In the genomic region with DNA sequence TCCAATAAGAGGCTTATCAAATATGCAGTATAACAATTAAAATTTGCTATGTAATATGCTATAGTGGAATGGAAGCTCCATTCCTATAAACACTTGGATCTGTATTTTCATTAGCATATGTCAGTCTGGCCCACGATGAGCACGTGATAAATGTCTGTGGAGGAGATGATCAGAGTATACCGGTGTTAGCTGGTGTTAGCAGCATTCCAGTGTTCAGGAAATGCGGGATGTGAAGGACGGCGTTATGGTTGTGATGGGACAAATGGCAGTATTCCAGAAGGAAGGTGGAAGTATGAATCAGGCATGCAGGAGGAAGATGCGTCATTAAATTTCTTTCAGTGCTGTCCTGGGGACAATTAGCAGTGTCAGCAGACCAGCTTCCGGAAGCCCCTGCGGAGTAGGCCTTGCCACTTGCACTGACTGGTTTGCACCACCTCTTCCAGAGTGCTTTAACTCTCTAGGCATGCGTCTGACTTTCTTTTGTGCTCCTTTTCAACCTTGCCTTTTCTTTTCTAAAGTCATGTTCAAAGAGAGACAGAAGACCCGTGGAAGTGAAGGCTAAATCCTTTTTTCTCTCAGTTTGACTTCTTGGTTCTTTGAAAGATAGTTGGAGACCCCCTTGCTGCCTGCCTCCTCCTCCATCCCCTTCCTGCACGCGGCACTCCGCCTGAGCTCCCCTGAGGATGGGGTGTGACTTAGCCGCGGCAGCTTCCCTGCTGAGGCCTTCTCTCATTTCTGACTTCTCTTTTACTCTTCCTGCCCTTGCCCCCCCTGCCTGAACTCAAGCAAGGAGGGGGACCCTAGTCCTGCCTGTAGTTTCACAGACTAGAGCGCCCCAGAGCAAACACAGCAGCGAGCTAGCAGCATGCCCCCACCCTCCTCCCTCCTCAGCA, we compare ENCODE assay signal across 8 mouse cellular contexts.
DNase-seq lines count a peak whose midpoint lies in the region; ATAC-seq and TF ChIP-seq lines count a peak whose summit lies in the region.

No protein-coding gene starts in this region.

- H3K27ac ChIP-seq in lung, embryonic 15.5 days, result peak overlapping the region; percentile 27; the same call in 1 of the 2 replicates
- peak overlapping the region; percentile 11; the same call in 1 of the 2 replicates for H3K27ac ChIP-seq in embryonic facial prominence, embryonic 12.5 days
- no peak overlapping the region for H3K27ac ChIP-seq in thymus, adult 2 months (ENCODE audit: control insufficient read depth, insufficient read depth, low read length)

- no peak overlapping the region for H3K4me3 ChIP-seq in lung, embryonic 15.5 days
- peak overlapping the region; percentile 4; the same call in 1 of the 2 replicates for H3K4me3 ChIP-seq in embryonic facial prominence, embryonic 12.5 days
- no peak overlapping the region for H3K4me3 ChIP-seq in thymus, adult 2 months (ENCODE audit: control insufficient read depth, insufficient read depth, low read length)

- ATAC-seq in lung, embryonic 15.5 days (ENCODE audit: borderline replicate concordance, extremely low read depth, low FRiP score, low TSS enrichment), result peak; percentile 55; the same call in 1 of the 2 replicates
- ATAC-seq in embryonic facial prominence, embryonic 12.5 days (ENCODE audit: insufficient number of reproducible peaks, insufficient read depth, low FRiP score, low TSS enrichment), result peak; percentile 87
- peak; percentile 64 for ATAC-seq in inflammation-experienced regulatory T-cells, adult 6 months

- no peaks in the 10 kb centered on the region for H3K36me3 ChIP-seq in lung, embryonic 15.5 days
- no peaks in the 10 kb centered on the region for H3K36me3 ChIP-seq in embryonic facial prominence, embryonic 12.5 days
- H3K36me3 ChIP-seq in thymus, adult 2 months (ENCODE audit: control insufficient read depth, insufficient read depth, low read length), result no peaks in the 10 kb centered on the region

- peaks cover 12% of the 10 kb centered on the region for H3K4me1 ChIP-seq in lung, embryonic 15.5 days
- peaks cover 9% of the 10 kb centered on the region for H3K4me1 ChIP-seq in embryonic facial prominence, embryonic 12.5 days
- no peaks in the 10 kb centered on the region for H3K4me1 ChIP-seq in thymus, adult 2 months (replicated peaks; ENCODE audit: control insufficient read depth, insufficient read depth, low read length)

- WGBS in lung, embryonic 15.5 days, result 10% methylated on average over 18 of the region's 18 CpGs
- WGBS in embryonic facial prominence, embryonic 12.5 days, result 19% methylated on average over 18 of the region's 18 CpGs
- 28% methylated on average over 18 of the region's 18 CpGs for WGBS in thymus, adult 2 months

- no peak for DNase-seq in lung, postnatal 25 days (ENCODE audit: low spot score)
- peak; percentile 37 for DNase-seq in mesoderm, embryonic 11.5 days (ENCODE audit: low read depth, low spot score)
- DNase-seq in thymus, adult 2 months, result peak; percentile 10
- DNase-seq in frontal cortex, postnatal 25 days (ENCODE audit: low spot score in 2 of 2), result no peak
- no peak for DNase-seq in layer of hippocampus, adult 9-11 months

- H3K4me2 ChIP-seq in lung, embryonic 15.5 days, result peak overlapping the region; percentile 46
- peak overlapping the region; percentile 44 for H3K4me2 ChIP-seq in embryonic facial prominence, embryonic 12.5 days (replicated peaks)

- TF ChIP-seq CTCF in thymus, adult 2 months (IDR thresholded peaks at IDR 0.05; ENCODE audit: borderline replicate concordance, control insufficient read depth, extremely low read depth, insufficient read depth, low read length, poor library complexity), result no peak

- no peaks in the 10 kb centered on the region for H3K27me3 ChIP-seq in lung, embryonic 15.5 days
- H3K27me3 ChIP-seq in embryonic facial prominence, embryonic 12.5 days, result no peaks in the 10 kb centered on the region
- no peaks in the 10 kb centered on the region for H3K27me3 ChIP-seq in thymus, adult 2 months (ENCODE audit: control insufficient read depth, insufficient read depth, low read length)

- H3K9ac ChIP-seq in lung, embryonic 15.5 days, result no peak overlapping the region
- no peak overlapping the region for H3K9ac ChIP-seq in embryonic facial prominence, embryonic 12.5 days

- TF ChIP-seq POLR2A in thymus, adult 2 months (IDR thresholded peaks at IDR 0.05; ENCODE audit: control insufficient read depth, extremely low read depth, insufficient read depth, low read length, poor library complexity), result no peak

- no peaks in the 10 kb centered on the region for H3K9me3 ChIP-seq in lung, embryonic 15.5 days
- H3K9me3 ChIP-seq in embryonic facial prominence, embryonic 12.5 days, result no peaks in the 10 kb centered on the region

Comparison
In these comparisons a context has a peak if more than half of its experiments do, and no peak if none do; other contexts are left out.
1. DNase-seq: peak in mesoderm, embryonic 11.5 days (single experiment) and thymus, adult 2 months (single experiment); none in lung, postnatal 25 days (single experiment), frontal cortex, postnatal 25 days (0 of 2) and layer of hippocampus, adult 9-11 months (single experiment).
2. Peak in every context shown above with its lines, with median percentiles within 50 percentile points of each other: ATAC-seq.